Mouse (Mus musculus): ENCODE measurements around the gene Ttc21b. TPM values are rescaled to one million over a fixed set of nuclear protein-coding genes. Genes with fewer than 3 reads are reported as not detected.

Gene Ttc21b
- polyA plus RNA-seq, 1 experiment from 2014 or later = 11.0 TPM

Other genes starting within 250 kb of the Ttc21b start
- gene Galnt3, start 131.6 kb downstream of the Ttc21b start, polyA plus RNA-seq (2015; fragmentation: Nextera tagmentation; extraction: Ambion mirVana) = 0.65 and 0.77 TPM in 2 replicates
- gene Scn1a, start 184.2 kb upstream of the Ttc21b start, polyA plus RNA-seq (2015; fragmentation: Nextera tagmentation; extraction: Ambion mirVana) = 16.2 and 18.0 TPM in 2 replicates

All from hindbrain, embryonic 15.5 days (tissue).